Mouse (Mus musculus) ES-E14 (cell line): ENCODE measurements at regions not wholly inside any gene's neighbourhood (a gene's known extent, or its start where the extent isn't known, plus 50 kb on each side); places are given as distances from the start of the nearest gene placed in this dataset.

ENCODE experiments used
- DNase-seq: peaks from one replicate; pipeline ENCODE4 v3.0.0-alpha.2; 2013; ENCODE audit warnings: low read depth, low spot score
- H3K27ac ChIP-seq: 2 replicates; pipeline ENCODE4 v1.5.1; 2012; ENCODE audit warnings: low read depth, mild to moderate bottlenecking, low read length, moderate library complexity, mixed read lengths; ENCODE audit not compliant: poor library complexity, insufficient read depth, severe bottlenecking
- H3K36me3 ChIP-seq: 2 replicates; pipeline ENCODE4 v1.6.1; 2012; ENCODE audit warnings: mild to moderate bottlenecking, low read length, moderate library complexity, mixed read lengths; ENCODE audit not compliant: control insufficient read depth, poor library complexity, insufficient read depth, severe bottlenecking
- H3K4me1 ChIP-seq, 2 experiments: fragments of 150-350 bp in 1 of 2; sonication (generic) in 1 of 2; 2 replicates each; pipeline ENCODE4 v1.6.1; 2012; ENCODE audit warnings: low read length in 2 of 2, mild to moderate bottlenecking in 1 of 2, mixed read lengths in 1 of 2; ENCODE audit not compliant: control insufficient read depth in 2 of 2, insufficient read depth in 2 of 2, poor library complexity in 1 of 2
- H3K4me3 ChIP-seq, 2 experiments: fragments of 150-350 bp in 1 of 2; sonication (generic) in 1 of 2; 2 replicates each; pipeline ENCODE4 v1.5.1; 2012; ENCODE audit warnings: low read length in 2 of 2, low read depth in 1 of 2, mild to moderate bottlenecking in 1 of 2, mixed read lengths in 1 of 2; ENCODE audit not compliant: insufficient read depth in 1 of 2, poor library complexity in 1 of 2, severe bottlenecking in 1 of 2
- H3K9ac ChIP-seq: 2 replicates; pipeline ENCODE4 v1.6.1; 2012; ENCODE audit warnings: low read depth, mild to moderate bottlenecking, low read length, mixed read lengths; ENCODE audit not compliant: poor library complexity, insufficient read depth, severe bottlenecking
- H3K9me3 ChIP-seq: fragments of 150-350 bp; sonication (generic); 2 replicates; pipeline ENCODE4 v1.6.1; 2012; ENCODE audit warnings: low read depth, mild to moderate bottlenecking, low read length; ENCODE audit not compliant: control insufficient read depth, insufficient read depth
- CHD2 ChIP-seq: IDR thresholded peaks from 2 replicates; pipeline ENCODE4 v1.6.1; 2014; ENCODE audit warnings: mild to moderate bottlenecking, low read depth, low read length, inconsistent platforms
- HCFC1 ChIP-seq: IDR thresholded peaks from 2 replicates; pipeline ENCODE4 v1.6.1; 2012; ENCODE audit warnings: low read length, inconsistent platforms, borderline replicate concordance; ENCODE audit not compliant: insufficient read depth
- MAFK ChIP-seq: IDR thresholded peaks from 2 replicates; pipeline ENCODE4 v1.6.1; 2014; ENCODE audit warnings: mild to moderate bottlenecking, low read depth, low read length, inconsistent platforms; ENCODE audit not compliant: insufficient read depth
- ZC3H11A ChIP-seq: IDR thresholded peaks from 2 replicates; pipeline ENCODE4 v1.6.1; 2012; ENCODE audit warnings: low read depth, mild to moderate bottlenecking, inconsistent platforms, low read length, borderline replicate concordance
- ZNF384 ChIP-seq: IDR thresholded peaks from 2 replicates; pipeline ENCODE4 v1.6.1; 2012; ENCODE audit warnings: low read depth, low read length, inconsistent platforms
- in situ Hi-C, 2 experiments: fragments of 600-800 bp; cut with MboI; formaldehyde crosslinking; loops; one replicate each; pipeline ENCODE4 v1.15.1; 2025; ENCODE audit warnings: low sequenced_read_pairs in 2 of 2, inconsistent platforms in 1 of 2; ENCODE audit not compliant: unreplicated experiment in 2 of 2

- in situ Hi-C loops, result no loop called here
- H3K4me1 ChIP-seq, result no peaks in the 10 kb centered on the region
- no peak for DNase-seq
- H3K36me3 ChIP-seq, result no peaks in the 10 kb centered on the region
- H3K4me3 ChIP-seq, result no peak overlapping the region
- H3K9ac ChIP-seq, result no peak overlapping the region
- no peak overlapping the region for H3K27ac ChIP-seq
- H3K9me3 ChIP-seq, result no peaks in the 10 kb centered on the region
- TF ChIP-seq ZC3H11A (no peak), HCFC1 (no peak), MAFK (no peak), CHD2 (no peak), ZNF384 (no peak)
Measured at GRCm38 (mm10) chr14:36203855-36204254, 109.1 kb downstream of the 4930474N05Rik start.

- Histone ChIP-seq H3K27ac (no peak overlapping the region), H3K9me3 (no peaks in the 10 kb centered on the region)
- in situ Hi-C loops, result no loop called here
Measured at GRCm38 (mm10) chr14:36212830-36213229, 118.1 kb downstream of the 4930474N05Rik start.

GRCm38 (mm10) chr14:36245849-36246248 is 151.1 kb downstream of the 4930474N05Rik start:
- Histone ChIP-seq H3K36me3 (no peaks in the 10 kb centered on the region), H3K9me3 (no peaks in the 10 kb centered on the region), H3K4me1 (no peaks in the 10 kb centered on the region), H3K27ac (no peak overlapping the region), H3K4me3 (no peak overlapping the region), H3K9ac (no peak overlapping the region)
- TF ChIP-seq ZNF384 (no peak), MAFK (no peak), ZC3H11A (no peak), HCFC1 (no peak), CHD2 (no peak)
- no peak for DNase-seq
- in situ Hi-C loops, result no loop called here

More at GRCm38 (mm10) chr14:36212830-36213229, 118.1 kb downstream of the 4930474N05Rik start:
- H3K4me1 ChIP-seq, result no peaks in the 10 kb centered on the region
- no peaks in the 10 kb centered on the region for H3K36me3 ChIP-seq
- DNase-seq, result peak; percentile 42
- TF ChIP-seq ZC3H11A (peak; percentile 53; the same call in 1 of the 2 replicates), ZNF384 (no peak)
- no peak overlapping the region for H3K9ac ChIP-seq
- no peak overlapping the region for H3K4me3 ChIP-seq

- in situ Hi-C loops, result no loop called here
- no peak overlapping the region for H3K27ac ChIP-seq
- no peak overlapping the region for H3K4me3 ChIP-seq
- TF ChIP-seq CHD2, result no peak
- no peak for TF ChIP-seq ZNF384
- TF ChIP-seq ZC3H11A, result no peak
- no peak for TF ChIP-seq MAFK
- TF ChIP-seq HCFC1, result no peak
- H3K9ac ChIP-seq, result no peak overlapping the region
- no peaks in the 10 kb centered on the region for H3K36me3 ChIP-seq
- no peaks in the 10 kb centered on the region for H3K9me3 ChIP-seq
- no peaks in the 10 kb centered on the region for H3K4me1 ChIP-seq
- DNase-seq, result no peak
Measured at GRCm38 (mm10) chr14:36262126-36262525, 167.4 kb downstream of the 4930474N05Rik start.

- Histone ChIP-seq H3K9ac (no peak overlapping the region), H3K9me3 (no peaks in the 10 kb centered on the region), H3K4me1 (no peaks in the 10 kb centered on the region), H3K36me3 (no peaks in the 10 kb centered on the region), H3K27ac (no peak overlapping the region), H3K4me3 (no peak overlapping the region)
- DNase-seq, result no peak
- no peak for TF ChIP-seq ZNF384
- no peak for TF ChIP-seq CHD2
- no peak for TF ChIP-seq MAFK
- TF ChIP-seq HCFC1, result no peak
- TF ChIP-seq ZC3H11A, result no peak
- in situ Hi-C loops, result no loop called here
Measured at GRCm38 (mm10) chr14:36283825-36284414, 189.2 kb downstream of the 4930474N05Rik start.
